Mouse (Mus musculus): ENCODE results near the gene Plekha1.

DNA sequence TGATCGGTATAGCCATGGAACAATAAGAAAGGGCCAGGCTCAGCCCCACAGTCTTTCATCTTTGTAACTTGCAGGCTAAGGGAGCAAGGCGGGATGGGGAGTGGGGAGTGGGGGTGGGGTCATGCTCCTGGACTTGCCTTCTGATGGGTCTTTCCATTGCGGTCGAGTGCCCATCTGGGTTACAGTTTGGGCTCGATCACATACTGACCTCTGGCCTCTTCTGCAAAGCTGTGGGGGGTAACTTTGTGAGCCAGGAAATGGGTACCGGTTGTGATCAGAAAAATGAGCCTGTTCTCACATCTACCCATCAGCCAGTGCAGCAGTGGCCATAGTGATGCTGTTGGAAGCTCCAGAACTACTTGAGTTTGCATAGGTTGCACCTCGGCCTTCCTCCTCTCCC, 93.0 kb downstream of the Plekha1 start:
- no peak for TF ChIP-seq CTCF (IDR thresholded peaks at IDR 0.05; ENCODE audit: borderline replicate concordance, insufficient read depth, low read depth, low read length)
- no peak for TF ChIP-seq POLR2A (IDR thresholded peaks at IDR 0.05; ENCODE audit: borderline replicate concordance, insufficient read depth, low read length)

All from cerebellum, adult 2 months (tissue).